In the genomic region with DNA sequence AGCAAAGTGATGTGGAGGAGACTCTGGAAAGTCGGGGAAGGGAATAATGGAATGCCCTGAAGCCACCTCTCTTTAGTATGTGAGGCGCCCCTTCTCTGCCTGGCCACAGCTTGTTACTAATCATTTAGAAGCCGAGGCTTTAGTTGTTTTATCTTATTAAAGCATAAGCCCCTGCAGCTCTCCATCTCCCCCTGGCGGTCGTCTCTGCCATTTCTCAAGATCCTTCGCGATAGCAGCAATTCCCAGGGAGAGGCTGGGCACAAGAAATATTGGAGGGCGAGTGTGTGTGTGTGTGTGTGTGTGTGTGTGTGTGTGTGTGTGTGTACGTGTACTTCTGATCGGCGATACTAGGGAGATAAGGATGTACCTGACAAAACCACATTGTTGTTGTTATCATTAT, we compare ENCODE assay signal across 8 mouse cellular contexts. TPM values are rescaled to one million over a fixed set of nuclear protein-coding genes. Genes with fewer than 3 reads are reported as not detected.
DNase-seq lines count a peak whose midpoint lies in the region; ATAC-seq lines count a peak whose summit lies in the region.

No protein-coding gene starts in this region.

- H3K4me1 ChIP-seq in embryonic facial prominence, embryonic 11.5 days (ENCODE audit: control insufficient read depth, insufficient read depth, low read length), result no peaks in the 10 kb centered on the region
- H3K4me1 ChIP-seq in heart, embryonic 10.5 days, result peaks cover 38% of the 10 kb centered on the region
- H3K4me1 ChIP-seq in limb, embryonic 13.5 days, result peaks cover 34% of the 10 kb centered on the region
- H3K4me1 ChIP-seq in midbrain, embryonic 14.5 days (ENCODE audit: control insufficient read depth, insufficient read depth, low read length), result peaks cover 11% of the 10 kb centered on the region

- H3K27me3 ChIP-seq in embryonic facial prominence, embryonic 11.5 days (ENCODE audit: control insufficient read depth, insufficient read depth, low read length), result peaks cover 11% of the 10 kb centered on the region
- peaks cover 27% of the 10 kb centered on the region for H3K27me3 ChIP-seq in heart, embryonic 10.5 days (ENCODE audit: insufficient read depth, poor library complexity, severe bottlenecking)
- peaks cover 58% of the 10 kb centered on the region for H3K27me3 ChIP-seq in limb, embryonic 13.5 days
- peaks cover 13% of the 10 kb centered on the region; the same call in 1 of the 2 replicates for H3K27me3 ChIP-seq in midbrain, embryonic 14.5 days (ENCODE audit: control insufficient read depth, insufficient read depth, low read length)

- peak overlapping the region; percentile 38 for H3K4me2 ChIP-seq in embryonic facial prominence, embryonic 11.5 days (ENCODE audit: low read depth, low read length)
- peak overlapping the region; percentile 81 for H3K4me2 ChIP-seq in limb, embryonic 13.5 days (replicated peaks)
- peak overlapping the region; percentile 77 for H3K4me2 ChIP-seq in midbrain, embryonic 14.5 days (ENCODE audit: low read length)

- no peak overlapping the region for H3K4me3 ChIP-seq in embryonic facial prominence, embryonic 11.5 days (ENCODE audit: low read depth, low read length)
- peak overlapping the region; percentile 59 for H3K4me3 ChIP-seq in heart, embryonic 10.5 days
- peak overlapping the region; percentile 46 for H3K4me3 ChIP-seq in limb, embryonic 13.5 days
- peak overlapping the region; percentile 37 for H3K4me3 ChIP-seq in midbrain, embryonic 14.5 days (replicated peaks; ENCODE audit: low read depth, low read length)

- 5% methylated on average over 11 of the region's 11 CpGs for WGBS in embryonic facial prominence, embryonic 11.5 days
- 2% methylated on average over 11 of the region's 11 CpGs for WGBS in heart, embryonic 10.5 days
- 5% methylated on average over 11 of the region's 11 CpGs for WGBS in limb, embryonic 13.5 days
- WGBS in midbrain, embryonic 14.5 days, result 3% methylated on average over 11 of the region's 11 CpGs

- no peak overlapping the region for H3K9ac ChIP-seq in embryonic facial prominence, embryonic 11.5 days (replicated peaks; ENCODE audit: low read length)
- 0 out of 2 replicates have a peak overlapping the region, but pooled peaks have one; percentile 59 for H3K9ac ChIP-seq in limb, embryonic 13.5 days
- H3K9ac ChIP-seq in midbrain, embryonic 14.5 days (replicated peaks; ENCODE audit: low read length), result no peak overlapping the region

- no peaks in the 10 kb centered on the region for H3K9me3 ChIP-seq in embryonic facial prominence, embryonic 11.5 days (replicated peaks; ENCODE audit: control insufficient read depth, low read length)
- H3K9me3 ChIP-seq in heart, embryonic 10.5 days, result no peaks in the 10 kb centered on the region
- no peaks in the 10 kb centered on the region for H3K9me3 ChIP-seq in limb, embryonic 13.5 days
- H3K9me3 ChIP-seq in midbrain, embryonic 14.5 days (ENCODE audit: control insufficient read depth, low read length), result no peaks in the 10 kb centered on the region

- ATAC-seq in embryonic facial prominence, embryonic 11.5 days (replicated peaks; ENCODE audit: insufficient number of reproducible peaks, low FRiP score, low TSS enrichment, low read depth), result no peak
- ATAC-seq in limb, embryonic 13.5 days (ENCODE audit: low FRiP score, low read depth), result no peak
- no peak; the same call in 1 of the 2 replicates for ATAC-seq in midbrain, embryonic 14.5 days (ENCODE audit: low FRiP score, low TSS enrichment)

- peak; percentile 73 for DNase-seq in ovary, postnatal 36 days (ENCODE audit: low spot score)
- DNase-seq in ovary, adult 18-20 months (ENCODE audit: low spot score), result no peak
- peak; percentile 89 for DNase-seq in embryonic facial prominence, embryonic 11.5 days (ENCODE audit: low spot score)
- peak; percentile 82 for DNase-seq in heart, embryonic 10.5 days (ENCODE audit: low spot score)
- DNase-seq in kidney, adult 9 months, result peak; percentile 85
- peak; percentile 86 for DNase-seq in midbrain, embryonic 14.5 days
- peak; percentile 44 to 62 for DNase-seq in spleen, postnatal 14 days (ENCODE audit: low spot score in 2 of 2)

- H3K36me3 ChIP-seq in embryonic facial prominence, embryonic 11.5 days (replicated peaks; ENCODE audit: control insufficient read depth, insufficient read depth, low read depth, low read length), result no peaks in the 10 kb centered on the region
- H3K36me3 ChIP-seq in heart, embryonic 10.5 days, result peaks cover 11% of the 10 kb centered on the region; the same call in 1 of the 2 replicates
- no peaks in the 10 kb centered on the region for H3K36me3 ChIP-seq in limb, embryonic 13.5 days
- no peaks in the 10 kb centered on the region for H3K36me3 ChIP-seq in midbrain, embryonic 14.5 days (ENCODE audit: control insufficient read depth, insufficient read depth, low read length)

- no peak overlapping the region for H3K27ac ChIP-seq in embryonic facial prominence, embryonic 11.5 days (replicated peaks; ENCODE audit: low read depth, low read length)
- peak overlapping the region; percentile 84 for H3K27ac ChIP-seq in heart, embryonic 10.5 days
- H3K27ac ChIP-seq in limb, embryonic 13.5 days, result no peak overlapping the region
- H3K27ac ChIP-seq in midbrain, embryonic 14.5 days (replicated peaks; ENCODE audit: low read depth, low read length), result no peak overlapping the region

RNA-seq across cellular contexts. Expression of a gene that starts 0.7 kb away (rescaled TPM):
- polyA plus RNA-seq in embryonic facial prominence, embryonic 11.5 days (2014; fragmentation: Nextera tagmentation; extraction: Ambion mirVana), result 1.4 and 2.0 TPM in 2 replicates
- 6.1 and 7.6 TPM in 2 replicates for polyA plus RNA-seq in heart, embryonic 10.5 days (2016; fragmentation: Nextera tagmentation; extraction: Ambion mirVana)
- 2.6 and 2.8 TPM in 2 replicates for polyA plus RNA-seq in limb, embryonic 13.5 days (2015; fragmentation: Nextera tagmentation; extraction: Ambion mirVana)
- polyA plus RNA-seq in midbrain, embryonic 14.5 days (2014; fragmentation: Nextera tagmentation; extraction: Ambion mirVana), result 1.4 and 2.8 TPM in 2 replicates
